Mouse (Mus musculus): Measurements from ENCODE around the gene Ssu2. TPM values are rescaled to one million over a fixed set of nuclear protein-coding genes. Genes with fewer than 3 reads are reported as not detected.

Ssu2 gene
- 0.19 and 0.39 TPM in 2 replicates for polyA plus RNA-seq (2015; fragmentation: Nextera tagmentation; extraction: Ambion mirVana)

DNA sequence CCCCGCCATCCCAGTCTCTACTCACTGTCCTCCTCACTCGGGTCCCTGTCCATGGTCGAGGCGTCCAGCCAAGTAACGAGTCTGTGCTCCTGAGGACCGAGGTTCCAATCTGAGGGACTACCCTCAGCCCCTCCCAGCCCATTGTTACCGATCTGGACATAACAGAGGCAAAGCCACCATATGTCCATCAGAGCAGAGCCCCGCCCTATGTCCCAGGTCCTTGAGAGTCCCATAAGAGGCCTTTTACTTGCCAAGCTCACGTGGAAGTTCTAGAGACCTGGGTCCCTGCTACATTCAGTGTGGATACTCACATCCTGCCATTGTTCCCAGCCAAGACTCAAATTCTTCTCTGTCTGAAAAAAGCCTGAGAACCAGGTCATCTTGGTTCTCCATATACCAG, at the start of gene Ssu2:
TSS of gene Ssu2 (minus strand) at position 77 of the 400 bp plus-strand sequence.
- ATAC-seq = no peak
- H3K27me3 ChIP-seq (replicated peaks; ENCODE audit: control insufficient read depth, insufficient read depth, low read length) = no peaks in the 10 kb centered on the region
- H3K4me3 ChIP-seq (ENCODE audit: low read length) = no peak within 1 kb of the TSS
- H3K36me3 ChIP-seq (ENCODE audit: control insufficient read depth, insufficient read depth, low read length) = no peaks in the 10 kb centered on the region
- no peaks in the 10 kb centered on the region for H3K4me1 ChIP-seq (ENCODE audit: control insufficient read depth, insufficient read depth, low read depth, low read length)
- no peak within 1 kb of the TSS for H3K27ac ChIP-seq (ENCODE audit: low read depth, low read length)
- H3K9ac ChIP-seq (ENCODE audit: low read depth, low read length) = no peak within 1 kb of the TSS
- no peaks in the 10 kb centered on the region for H3K9me3 ChIP-seq (ENCODE audit: control insufficient read depth, low read length)
- H3K4me2 ChIP-seq (ENCODE audit: low read length) = no peak within 1 kb of the TSS
- WGBS = 79% methylated on average over 9 of the region's 9 CpGs

DNA sequence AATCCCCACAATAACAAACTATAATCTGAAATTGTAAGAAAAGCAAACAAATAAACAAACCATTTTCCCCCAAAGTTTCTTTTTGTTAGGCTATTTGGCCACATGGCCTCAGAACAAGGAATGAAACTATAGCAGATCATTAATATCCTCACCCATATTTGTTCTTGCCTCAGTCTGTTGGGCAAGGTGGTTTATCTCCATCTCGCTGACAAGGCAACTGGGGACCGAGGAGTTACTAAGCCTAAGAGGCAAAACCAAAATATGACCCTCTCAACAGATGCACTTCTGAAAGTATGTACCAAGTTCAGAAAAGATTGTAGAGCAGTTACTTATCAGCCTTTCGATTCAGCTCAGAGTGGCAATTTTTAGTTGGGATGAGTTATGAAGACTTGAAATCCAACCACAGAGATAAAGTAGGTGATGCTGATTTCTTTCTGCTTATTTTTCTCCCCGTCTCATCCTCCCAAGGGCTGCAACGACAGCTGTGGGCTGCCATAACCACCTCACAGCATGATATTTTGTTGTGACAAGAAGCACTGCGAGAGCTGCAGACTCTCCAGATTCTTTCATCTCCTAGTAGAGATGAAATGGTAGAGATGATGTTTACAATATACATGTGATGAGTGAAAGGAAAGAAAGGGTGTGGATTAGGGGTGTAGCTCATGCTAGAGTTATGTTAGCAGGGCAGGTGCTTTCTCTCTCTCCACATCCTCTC, 38.4 kb upstream of the Ssu2 start:
- Histone ChIP-seq H3K36me3 (ENCODE audit: control insufficient read depth, insufficient read depth, low read length) (no peaks in the 10 kb centered on the region), H3K9ac (ENCODE audit: low read depth, low read length) (no peak overlapping the region), H3K27ac (ENCODE audit: low read depth, low read length) (no peak overlapping the region), H3K4me3 (ENCODE audit: low read length) (no peak overlapping the region), H3K9me3 (ENCODE audit: control insufficient read depth, low read length) (no peaks in the 10 kb centered on the region), H3K27me3 (replicated peaks; ENCODE audit: control insufficient read depth, insufficient read depth, low read length) (no peaks in the 10 kb centered on the region), H3K4me2 (ENCODE audit: low read length) (no peak overlapping the region), H3K4me1 (ENCODE audit: control insufficient read depth, insufficient read depth, low read depth, low read length) (no peaks in the 10 kb centered on the region)
- no peak for ATAC-seq
- 70% methylated on average over 6 of the region's 6 CpGs for WGBS

DNA sequence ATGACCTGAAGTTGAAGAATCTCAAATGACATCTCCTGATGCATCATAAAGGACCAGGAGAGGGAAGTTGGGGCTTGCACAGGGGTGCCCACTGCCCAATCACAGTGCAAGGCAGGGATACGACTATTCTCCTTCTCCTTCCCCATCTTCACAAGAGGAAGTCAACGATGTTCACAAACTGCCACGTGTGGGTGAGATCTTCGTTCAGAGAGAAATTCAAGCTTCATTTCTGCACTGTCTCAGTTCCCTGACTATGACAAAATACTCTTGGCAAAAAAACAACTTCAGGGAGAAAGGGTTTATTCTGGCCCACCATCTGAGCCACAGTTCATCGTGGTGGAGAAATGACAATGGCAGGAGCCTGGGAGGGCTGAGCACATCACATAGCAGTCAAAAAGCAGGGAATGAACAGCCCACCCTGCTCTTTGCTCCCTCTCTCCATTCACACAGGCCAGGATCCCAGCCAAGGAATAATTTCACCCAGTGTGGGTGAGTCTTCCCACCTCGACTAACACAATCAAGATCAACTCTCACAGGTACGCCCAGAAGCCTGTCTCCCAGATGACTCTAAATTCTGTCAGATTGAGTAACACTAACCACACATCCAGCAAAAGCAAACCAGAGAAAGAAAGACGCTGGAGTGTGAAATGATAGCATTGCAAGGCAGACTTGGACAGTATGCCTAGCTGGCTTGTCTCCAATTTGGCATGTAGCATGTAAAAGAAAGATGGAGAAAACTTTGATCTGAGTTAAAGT, 36.1 kb upstream of the Ssu2 start:
- Histone ChIP-seq H3K4me3 (ENCODE audit: low read length) (no peak overlapping the region), H3K4me1 (ENCODE audit: control insufficient read depth, insufficient read depth, low read depth, low read length) (no peaks in the 10 kb centered on the region), H3K4me2 (ENCODE audit: low read length) (no peak overlapping the region), H3K9ac (ENCODE audit: low read depth, low read length) (no peak overlapping the region), H3K27me3 (replicated peaks; ENCODE audit: control insufficient read depth, insufficient read depth, low read length) (no peaks in the 10 kb centered on the region), H3K9me3 (ENCODE audit: control insufficient read depth, low read length) (no peaks in the 10 kb centered on the region), H3K36me3 (ENCODE audit: control insufficient read depth, insufficient read depth, low read length) (no peaks in the 10 kb centered on the region), H3K27ac (ENCODE audit: low read depth, low read length) (no peak overlapping the region)
- WGBS = 71% methylated on average over 8 of the region's 8 CpGs
- no peak for ATAC-seq

DNA sequence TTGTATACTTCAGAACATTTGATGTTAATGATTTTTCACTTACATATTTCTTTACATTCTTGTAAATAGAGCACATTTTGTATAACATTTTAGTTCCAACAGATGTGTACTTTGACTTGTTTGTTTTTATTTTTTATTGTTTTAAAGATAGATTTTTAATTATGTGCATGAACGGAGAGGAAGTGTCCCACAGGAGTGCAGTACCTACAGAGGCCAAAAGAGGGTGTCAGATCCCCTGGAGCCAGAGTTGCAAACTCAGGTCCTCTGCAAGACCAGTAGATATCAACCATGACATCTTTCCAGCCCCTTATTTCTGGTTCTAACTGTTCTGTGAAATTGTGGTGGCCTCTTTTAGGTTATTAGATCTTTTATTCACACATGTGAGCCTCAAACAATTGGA, 33.1 kb upstream of the Ssu2 start:
- ATAC-seq = no peak
- Histone ChIP-seq H3K4me3 (ENCODE audit: low read length) (no peak overlapping the region), H3K4me2 (ENCODE audit: low read length) (no peak overlapping the region), H3K27ac (ENCODE audit: low read depth, low read length) (no peak overlapping the region), H3K4me1 (ENCODE audit: control insufficient read depth, insufficient read depth, low read depth, low read length) (no peaks in the 10 kb centered on the region), H3K27me3 (replicated peaks; ENCODE audit: control insufficient read depth, insufficient read depth, low read length) (no peaks in the 10 kb centered on the region), H3K9me3 (ENCODE audit: control insufficient read depth, low read length) (no peaks in the 10 kb centered on the region), H3K9ac (ENCODE audit: low read depth, low read length) (no peak overlapping the region), H3K36me3 (ENCODE audit: control insufficient read depth, insufficient read depth, low read length) (no peaks in the 10 kb centered on the region)
- WGBS = 87% methylated on average over 1 of the region's 1 CpGs

DNA sequence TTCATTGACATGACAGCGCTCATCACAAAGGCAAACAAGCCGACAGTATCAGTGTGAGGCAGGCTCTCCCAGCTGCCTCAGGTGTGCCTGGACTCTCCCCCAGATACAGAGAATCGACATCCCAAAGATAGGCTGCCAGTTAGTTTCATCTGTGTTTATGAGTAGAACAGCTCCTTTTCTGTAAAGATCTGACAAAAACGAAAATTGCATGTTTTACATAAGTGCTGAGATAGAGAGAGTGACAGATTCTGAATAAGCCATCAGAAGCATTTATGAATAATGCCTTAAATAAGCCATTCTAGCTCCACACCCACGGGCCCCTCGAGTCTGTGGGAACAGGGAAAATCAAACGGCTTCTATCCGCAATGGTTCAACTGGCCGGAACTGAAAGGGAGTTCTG, 31.5 kb upstream of the Ssu2 start:
- no peaks in the 10 kb centered on the region for H3K9me3 ChIP-seq (ENCODE audit: control insufficient read depth, low read length)
- no peak overlapping the region for H3K4me2 ChIP-seq (ENCODE audit: low read length)
- no peak for ATAC-seq
- no peaks in the 10 kb centered on the region for H3K4me1 ChIP-seq (ENCODE audit: control insufficient read depth, insufficient read depth, low read depth, low read length)
- H3K9ac ChIP-seq (ENCODE audit: low read depth, low read length) = no peak overlapping the region
- H3K27ac ChIP-seq (ENCODE audit: low read depth, low read length) = no peak overlapping the region
- no peak overlapping the region for H3K4me3 ChIP-seq (ENCODE audit: low read length)
- H3K36me3 ChIP-seq (ENCODE audit: control insufficient read depth, insufficient read depth, low read length) = no peaks in the 10 kb centered on the region
- no peaks in the 10 kb centered on the region for H3K27me3 ChIP-seq (replicated peaks; ENCODE audit: control insufficient read depth, insufficient read depth, low read length)
- 82% methylated on average over 9 of the region's 9 CpGs for WGBS

DNA sequence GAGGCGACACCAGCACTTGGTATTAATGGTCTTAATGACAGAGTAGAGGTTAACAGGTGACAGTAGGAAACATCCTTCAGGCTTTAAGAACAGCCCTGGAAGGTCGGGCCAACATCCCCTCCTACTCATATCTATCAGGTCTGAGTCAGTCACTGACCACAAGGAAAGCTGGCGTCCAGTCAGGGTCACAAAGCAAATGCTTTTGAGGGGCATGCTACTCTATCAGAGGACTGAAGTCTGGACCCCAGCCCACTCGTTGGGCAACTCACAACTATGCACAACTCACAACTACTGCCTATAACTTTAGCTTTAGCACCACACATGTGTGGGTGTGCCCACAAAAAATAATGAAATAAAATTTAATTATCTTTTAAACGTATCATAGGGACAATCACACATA, 16.3 kb upstream of the Ssu2 start:
- Histone ChIP-seq H3K9me3 (ENCODE audit: control insufficient read depth, low read length) (no peaks in the 10 kb centered on the region), H3K4me2 (ENCODE audit: low read length) (no peak overlapping the region), H3K9ac (ENCODE audit: low read depth, low read length) (no peak overlapping the region), H3K27ac (ENCODE audit: low read depth, low read length) (no peak overlapping the region), H3K4me1 (ENCODE audit: control insufficient read depth, insufficient read depth, low read depth, low read length) (no peaks in the 10 kb centered on the region; the same call in 1 of the 2 replicates), H3K27me3 (replicated peaks; ENCODE audit: control insufficient read depth, insufficient read depth, low read length) (no peaks in the 10 kb centered on the region), H3K36me3 (ENCODE audit: control insufficient read depth, insufficient read depth, low read length) (no peaks in the 10 kb centered on the region), H3K4me3 (ENCODE audit: low read length) (no peak overlapping the region)
- WGBS = 87% methylated on average over 5 of the region's 5 CpGs
- no peak for ATAC-seq

DNA sequence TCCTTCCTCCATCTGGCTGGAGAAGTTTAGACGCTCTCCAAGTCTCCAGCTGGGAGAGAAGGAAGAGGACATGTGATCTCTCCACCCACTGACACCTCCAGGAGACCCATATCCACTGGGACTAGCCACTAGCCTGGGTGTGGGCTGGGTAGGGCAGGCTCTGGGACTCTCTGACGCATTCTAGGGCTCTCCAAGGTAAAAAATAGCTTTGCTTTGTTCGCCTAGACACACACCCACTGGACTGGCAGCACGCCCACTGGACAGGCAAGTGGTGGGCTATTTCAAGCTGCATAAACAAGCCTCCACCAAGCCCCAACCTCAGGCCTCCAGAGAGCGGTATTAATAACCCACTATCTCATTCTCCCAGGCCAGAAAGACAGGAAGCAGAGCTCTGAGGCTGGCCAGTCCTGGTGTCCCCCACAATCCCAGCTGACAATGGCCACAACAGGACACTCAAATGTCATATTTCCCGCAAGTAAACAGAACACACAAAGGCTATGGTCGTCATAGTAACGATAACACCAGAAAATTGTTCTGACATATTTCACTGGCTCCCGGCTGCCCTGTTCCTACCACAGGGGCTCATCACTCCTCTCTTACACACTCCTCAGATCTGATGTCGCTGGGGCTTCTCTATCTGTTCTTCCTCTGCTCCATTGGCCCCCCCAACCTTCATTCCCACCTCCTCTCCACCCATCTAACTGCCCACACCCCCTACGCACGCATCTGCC, 14.3 kb upstream of the Ssu2 start:
- H3K27me3 ChIP-seq (replicated peaks; ENCODE audit: control insufficient read depth, insufficient read depth, low read length) = no peaks in the 10 kb centered on the region
- H3K4me2 ChIP-seq (ENCODE audit: low read length) = no peak overlapping the region
- H3K36me3 ChIP-seq (ENCODE audit: control insufficient read depth, insufficient read depth, low read length) = no peaks in the 10 kb centered on the region
- H3K27ac ChIP-seq (ENCODE audit: low read depth, low read length) = no peak overlapping the region
- H3K4me3 ChIP-seq (ENCODE audit: low read length) = no peak overlapping the region
- no peaks in the 10 kb centered on the region for H3K9me3 ChIP-seq (ENCODE audit: control insufficient read depth, low read length)
- H3K4me1 ChIP-seq (ENCODE audit: control insufficient read depth, insufficient read depth, low read depth, low read length) = no peaks in the 10 kb centered on the region; the same call in 1 of the 2 replicates
- WGBS = 71% methylated on average over 12 of the region's 12 CpGs
- no peak overlapping the region for H3K9ac ChIP-seq (ENCODE audit: low read depth, low read length)
- ATAC-seq = peak; percentile 64; the same call in 1 of the 2 replicates

DNA sequence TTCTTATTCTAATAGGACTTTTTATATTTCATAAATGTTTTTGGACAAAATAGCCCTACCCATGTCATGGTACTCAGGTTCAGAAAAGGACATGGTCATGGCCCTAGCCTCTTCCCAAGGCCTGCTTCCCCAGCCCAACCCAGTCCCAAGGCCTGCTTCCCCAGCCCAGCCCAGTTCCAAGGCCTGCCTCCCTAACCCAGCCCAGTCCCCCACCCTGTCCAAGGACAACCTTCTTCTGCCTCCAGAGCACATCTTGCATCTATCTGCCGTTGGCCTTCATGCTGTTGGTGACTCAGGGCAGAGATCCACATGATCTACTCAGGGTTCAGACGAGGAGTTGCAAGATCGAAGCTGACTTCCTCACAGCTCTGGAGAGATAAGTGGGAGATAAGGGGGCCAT, 9.5 kb upstream of the Ssu2 start:
- H3K27me3 ChIP-seq (replicated peaks; ENCODE audit: control insufficient read depth, insufficient read depth, low read length) = no peaks in the 10 kb centered on the region
- no peak overlapping the region for H3K4me3 ChIP-seq (ENCODE audit: low read length)
- H3K9me3 ChIP-seq (ENCODE audit: control insufficient read depth, low read length) = no peaks in the 10 kb centered on the region
- H3K36me3 ChIP-seq (ENCODE audit: control insufficient read depth, insufficient read depth, low read length) = no peaks in the 10 kb centered on the region
- no peak overlapping the region for H3K4me2 ChIP-seq (ENCODE audit: low read length)
- no peaks in the 10 kb centered on the region; the same call in 1 of the 2 replicates for H3K4me1 ChIP-seq (ENCODE audit: control insufficient read depth, insufficient read depth, low read depth, low read length)
- WGBS = 96% methylated on average over 3 of the region's 3 CpGs
- H3K27ac ChIP-seq (ENCODE audit: low read depth, low read length) = no peak overlapping the region
- no peak for ATAC-seq
- H3K9ac ChIP-seq (ENCODE audit: low read depth, low read length) = no peak overlapping the region

DNA sequence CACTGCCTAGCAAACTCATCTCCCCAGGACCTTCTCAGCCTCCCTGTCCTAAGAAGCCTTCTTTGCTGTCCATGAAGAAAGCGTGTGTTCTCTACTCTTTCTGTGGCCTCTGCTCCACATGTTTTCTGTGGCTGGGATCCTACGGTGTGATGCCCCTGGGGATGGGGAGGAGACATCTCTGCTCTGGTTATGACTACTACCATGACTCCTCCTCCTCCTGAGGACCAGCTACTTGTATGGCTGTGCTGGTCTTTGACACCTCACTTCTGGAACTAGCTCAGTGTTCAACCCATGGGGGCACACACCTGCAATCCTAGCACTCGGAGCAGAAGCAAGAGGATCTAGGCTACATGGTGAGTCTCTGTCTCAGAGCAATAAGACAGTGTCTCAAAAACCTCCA, 8.5 kb upstream of the Ssu2 start:
- Histone ChIP-seq H3K4me2 (ENCODE audit: low read length) (no peak overlapping the region), H3K27me3 (replicated peaks; ENCODE audit: control insufficient read depth, insufficient read depth, low read length) (no peaks in the 10 kb centered on the region), H3K9ac (ENCODE audit: low read depth, low read length) (no peak overlapping the region), H3K27ac (ENCODE audit: low read depth, low read length) (no peak overlapping the region), H3K4me1 (ENCODE audit: control insufficient read depth, insufficient read depth, low read depth, low read length) (no peaks in the 10 kb centered on the region), H3K36me3 (ENCODE audit: control insufficient read depth, insufficient read depth, low read length) (no peaks in the 10 kb centered on the region), H3K4me3 (ENCODE audit: low read length) (no peak overlapping the region), H3K9me3 (ENCODE audit: control insufficient read depth, low read length) (no peaks in the 10 kb centered on the region)
- WGBS = 93% methylated on average over 3 of the region's 3 CpGs
- ATAC-seq = no peak
